Mouse (Mus musculus): ENCODE measurements around the gene Utp11. TPM values are rescaled to one million over a fixed set of nuclear protein-coding genes. Genes with fewer than 3 reads are reported as not detected.
"Not testable (repeated sequence)": the region's sequence is repeated elsewhere in the genome, so short reads cannot be mapped to it uniquely, and the experiment has no call there.

Utp11 gene
- polyA plus RNA-seq, 1 experiment from 2014 or later: 39.8 TPM

DNA sequence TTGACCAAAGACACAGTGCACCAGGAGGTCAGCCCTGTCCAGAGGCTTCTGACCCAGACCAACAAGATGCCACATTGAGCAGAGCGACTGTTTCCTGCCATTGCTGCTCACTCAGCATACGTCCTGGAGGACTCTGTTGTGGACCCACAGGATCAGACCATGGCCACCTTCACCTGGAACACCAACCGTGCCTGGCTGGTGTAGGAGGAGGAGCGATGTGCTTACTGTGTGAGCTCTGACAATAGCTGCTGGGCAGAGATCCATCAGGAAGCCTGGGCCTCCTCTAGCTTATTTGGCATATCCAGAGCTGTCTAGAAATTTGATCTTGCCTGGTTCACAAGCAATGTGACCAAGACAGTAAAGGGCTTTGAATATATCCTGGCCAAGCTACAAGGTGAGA, 25.7 kb upstream of the Utp11 start:
- WGBS: 93% methylated on average over 4 of the region's 4 CpGs
- Histone ChIP-seq H3K36me3 (ENCODE audit: control insufficient read depth, insufficient read depth, low read length) (peaks cover 25% of the 10 kb centered on the region), H3K4me3 (ENCODE audit: low read depth, low read length) (no peak overlapping the region), H3K9me3 (replicated peaks; ENCODE audit: control insufficient read depth, low read length, poor library complexity, severe bottlenecking) (no peaks in the 10 kb centered on the region), H3K27me3 (ENCODE audit: control insufficient read depth, insufficient read depth, low read depth, low read length) (no peaks in the 10 kb centered on the region), H3K9ac (ENCODE audit: low read depth, low read length) (no peak overlapping the region), H3K4me1 (ENCODE audit: control insufficient read depth, insufficient read depth, low read length) (peaks cover 12% of the 10 kb centered on the region), H3K4me2 (ENCODE audit: low read length) (no peak overlapping the region), H3K27ac (ENCODE audit: low read length) (no peak overlapping the region)
- no peak for ATAC-seq

DNA sequence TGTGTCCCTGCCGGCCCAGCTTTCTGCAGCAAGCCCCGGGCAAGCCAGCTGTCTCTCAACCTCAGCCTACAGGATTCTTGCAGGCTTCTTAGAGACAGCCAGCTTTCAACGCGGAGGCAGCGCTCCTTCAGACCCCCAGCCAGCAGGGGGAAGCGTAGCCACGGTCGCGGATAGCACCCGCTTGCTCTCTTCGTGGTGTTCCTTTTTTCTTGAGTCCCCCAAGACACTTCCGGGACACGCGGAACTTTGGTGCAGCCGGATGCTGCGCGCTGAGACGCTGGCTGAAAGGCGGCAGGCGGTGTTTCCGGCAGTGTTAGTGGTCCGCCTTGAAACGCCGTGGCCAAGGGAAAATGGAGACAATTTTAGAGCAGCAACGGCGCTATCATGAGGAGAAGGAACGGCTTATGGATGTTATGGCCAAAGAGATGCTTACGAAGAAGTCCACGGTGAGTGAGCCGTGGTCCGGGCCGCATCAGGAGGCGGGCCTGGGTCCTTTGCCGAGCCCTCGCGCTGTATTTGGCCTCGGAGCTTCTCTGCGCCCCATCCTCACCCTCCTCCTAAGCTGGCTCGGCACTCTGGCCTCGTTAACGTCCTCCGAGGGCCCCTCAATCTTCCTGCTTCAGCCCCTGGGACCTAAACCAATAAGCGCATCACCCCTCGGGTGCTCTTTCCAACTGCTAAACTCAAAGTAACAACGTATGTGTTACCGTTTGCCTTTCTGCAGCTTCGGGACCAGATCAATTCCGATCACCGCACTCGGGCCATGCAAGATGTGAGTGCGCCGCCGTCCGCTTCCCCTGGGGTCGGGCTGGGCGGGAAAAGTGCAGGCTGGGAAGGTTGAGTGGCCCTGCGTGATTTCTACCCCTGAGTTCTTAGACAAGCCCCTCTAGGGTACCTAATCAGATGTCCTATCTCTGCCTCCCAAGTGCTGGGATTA, 21.4 kb upstream of the Utp11 start, which contains the start of gene Sf3a3:
Sf3a3 (plus strand) TSS at position 232 of the 937 bp plus-strand sequence.
- Histone ChIP-seq H3K4me2 (ENCODE audit: low read length) (peak within 1 kb of the TSS; percentile 97), H3K36me3 (ENCODE audit: control insufficient read depth, insufficient read depth, low read length) (peaks cover 18% of the 10 kb centered on the region; the same call in 1 of the 2 replicates), H3K27me3 (ENCODE audit: control insufficient read depth, insufficient read depth, low read depth, low read length) (peaks cover 4% of the 10 kb centered on the region; the same call in 1 of the 2 replicates), H3K4me3 (ENCODE audit: low read depth, low read length) (peak within 1 kb of the TSS; percentile 87), H3K27ac (ENCODE audit: low read length) (peak within 1 kb of the TSS; percentile 62), H3K4me1 (ENCODE audit: control insufficient read depth, insufficient read depth, low read length) (peaks cover 14% of the 10 kb centered on the region), H3K9ac (ENCODE audit: low read depth, low read length) (peak within 1 kb of the TSS; percentile 85), H3K9me3 (replicated peaks; ENCODE audit: control insufficient read depth, low read length, poor library complexity, severe bottlenecking) (no peaks in the 10 kb centered on the region)
- ATAC-seq: peak; percentile 95
- under 1% methylated on average over 57 of the region's 57 CpGs for WGBS

DNA sequence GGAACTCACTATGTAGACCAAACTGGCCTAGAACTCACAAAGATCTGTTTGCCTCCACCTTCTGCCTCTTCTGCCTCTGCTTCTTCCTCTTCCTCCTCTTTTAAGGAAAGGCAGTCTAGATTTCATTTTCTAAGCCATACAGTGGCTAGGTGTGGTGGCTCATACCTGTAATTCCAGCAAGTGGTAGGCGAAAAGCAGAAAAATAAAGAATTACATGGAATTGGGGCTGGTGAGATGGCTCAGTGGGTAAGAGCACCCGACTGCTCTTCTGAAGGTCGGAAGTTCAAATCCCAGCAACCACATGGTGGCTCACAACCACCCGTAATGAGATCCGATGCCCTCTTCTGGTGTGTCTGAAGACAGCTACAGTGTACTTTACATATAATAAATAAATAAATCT, 20.4 kb upstream of the Utp11 start:
- peaks cover 17% of the 10 kb centered on the region for H3K4me1 ChIP-seq (ENCODE audit: control insufficient read depth, insufficient read depth, low read length)
- H3K27me3 ChIP-seq (ENCODE audit: control insufficient read depth, insufficient read depth, low read depth, low read length): peaks cover 12% of the 10 kb centered on the region; the same call in 1 of the 2 replicates
- not testable (repeated sequence) for H3K4me3 ChIP-seq (ENCODE audit: low read depth, low read length); H3K9ac ChIP-seq (ENCODE audit: low read depth, low read length); H3K36me3 ChIP-seq (ENCODE audit: control insufficient read depth, insufficient read depth, low read length); ATAC-seq; H3K4me2 ChIP-seq (ENCODE audit: low read length); H3K9me3 ChIP-seq (replicated peaks; ENCODE audit: control insufficient read depth, low read length, poor library complexity, severe bottlenecking); H3K27ac ChIP-seq (ENCODE audit: low read length)
- 80% methylated on average over 4 of the region's 5 CpGs for WGBS

DNA sequence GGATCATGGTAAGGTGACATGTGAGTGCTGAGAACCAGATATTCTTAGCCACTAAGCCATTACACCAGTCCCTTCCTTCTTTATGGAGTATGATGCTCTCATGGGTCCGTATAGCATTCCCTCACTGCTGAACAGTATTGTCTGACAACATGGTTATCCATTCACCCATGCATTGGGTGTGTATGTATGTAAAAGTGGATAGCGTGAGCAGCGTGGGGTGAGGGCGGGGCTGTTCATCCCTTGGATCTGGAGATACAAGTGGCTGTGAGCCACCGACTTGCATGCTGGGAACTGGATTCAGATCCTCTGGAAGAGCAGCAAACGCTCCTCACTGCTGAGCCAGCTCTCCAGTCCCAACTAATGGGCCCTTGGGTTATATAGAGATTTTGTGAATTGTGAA, 19.2 kb upstream of the Utp11 start:
- 0 out of 2 replicates have a peak, but pooled peaks cover 4% of the 10 kb centered on the region for H3K36me3 ChIP-seq (ENCODE audit: control insufficient read depth, insufficient read depth, low read length)
- H3K27ac ChIP-seq (ENCODE audit: low read length): no peak overlapping the region
- H3K9me3 ChIP-seq (replicated peaks; ENCODE audit: control insufficient read depth, low read length, poor library complexity, severe bottlenecking): no peaks in the 10 kb centered on the region
- H3K4me3 ChIP-seq (ENCODE audit: low read depth, low read length): no peak overlapping the region
- peaks cover 12% of the 10 kb centered on the region; the same call in 1 of the 2 replicates for H3K27me3 ChIP-seq (ENCODE audit: control insufficient read depth, insufficient read depth, low read depth, low read length)
- H3K4me2 ChIP-seq (ENCODE audit: low read length): no peak overlapping the region
- no peak overlapping the region for H3K9ac ChIP-seq (ENCODE audit: low read depth, low read length)
- WGBS: 83% methylated on average over 6 of the region's 6 CpGs
- no peak for ATAC-seq
- peaks cover 20% of the 10 kb centered on the region for H3K4me1 ChIP-seq (ENCODE audit: control insufficient read depth, insufficient read depth, low read length)

DNA sequence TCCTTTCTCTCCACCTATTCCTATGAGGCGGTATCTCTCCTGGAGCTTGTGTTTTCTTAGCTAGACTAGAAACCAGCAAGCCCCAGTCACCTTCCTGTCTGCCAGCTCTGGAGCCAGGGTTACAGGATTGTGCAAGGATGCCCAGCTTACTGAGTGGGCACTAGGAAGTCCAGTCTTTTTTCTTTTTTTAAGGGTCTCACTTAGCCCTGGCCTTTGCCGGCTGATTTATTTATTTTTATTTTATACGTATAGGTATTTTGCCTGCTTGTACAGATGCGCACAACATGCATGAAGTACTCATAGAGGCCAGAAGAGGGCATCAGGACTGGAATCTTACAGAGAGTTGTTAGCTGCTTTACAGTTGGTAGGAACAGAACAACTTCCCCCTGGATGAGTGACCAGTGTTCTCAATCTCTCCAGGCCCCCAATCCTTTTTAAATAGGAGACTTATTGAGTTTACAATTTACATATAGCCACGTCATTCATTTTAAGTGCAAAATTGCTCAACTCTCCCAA, 17.4 kb upstream of the Utp11 start:
- Histone ChIP-seq H3K4me3 (ENCODE audit: low read depth, low read length) (no peak overlapping the region), H3K4me1 (ENCODE audit: control insufficient read depth, insufficient read depth, low read length) (peaks cover 17% of the 10 kb centered on the region), H3K9ac (ENCODE audit: low read depth, low read length) (no peak overlapping the region), H3K9me3 (replicated peaks; ENCODE audit: control insufficient read depth, low read length, poor library complexity, severe bottlenecking) (no peaks in the 10 kb centered on the region), H3K4me2 (ENCODE audit: low read length) (no peak overlapping the region), H3K27ac (ENCODE audit: low read length) (no peak overlapping the region), H3K27me3 (ENCODE audit: control insufficient read depth, insufficient read depth, low read depth, low read length) (peaks cover 12% of the 10 kb centered on the region; the same call in 1 of the 2 replicates), H3K36me3 (ENCODE audit: control insufficient read depth, insufficient read depth, low read length) (no peaks in the 10 kb centered on the region)
- no peak for ATAC-seq
- WGBS: 9% methylated on average over 5 of the region's 5 CpGs

DNA sequence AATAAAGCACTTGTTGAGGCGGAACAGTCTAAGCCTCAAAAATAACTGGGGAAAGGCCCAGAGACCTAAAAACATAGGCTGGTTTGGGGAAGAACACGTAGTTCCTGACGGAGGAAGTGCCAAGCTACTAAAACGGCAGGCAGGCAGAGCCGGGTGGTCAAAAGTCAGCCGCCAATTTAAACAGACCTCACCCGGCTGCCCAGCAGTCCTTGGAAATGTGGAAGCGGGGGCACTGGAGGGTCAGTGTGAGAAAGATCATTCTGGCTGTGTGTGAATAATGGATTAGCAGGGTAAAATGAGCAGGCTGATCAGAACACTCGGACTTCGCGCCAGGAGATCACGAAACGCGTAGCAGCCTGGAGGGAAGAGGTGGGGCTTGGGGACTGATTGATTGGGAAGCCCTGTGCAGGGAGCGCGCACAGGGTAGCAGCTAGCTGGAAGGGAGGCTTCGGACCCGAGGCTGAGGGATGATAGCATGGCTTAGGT, 16.6 kb upstream of the Utp11 start:
- H3K36me3 ChIP-seq (ENCODE audit: control insufficient read depth, insufficient read depth, low read length): no peaks in the 10 kb centered on the region
- H3K27me3 ChIP-seq (ENCODE audit: control insufficient read depth, insufficient read depth, low read depth, low read length): peaks cover 12% of the 10 kb centered on the region; the same call in 1 of the 2 replicates
- no peaks in the 10 kb centered on the region for H3K9me3 ChIP-seq (replicated peaks; ENCODE audit: control insufficient read depth, low read length, poor library complexity, severe bottlenecking)
- H3K27ac ChIP-seq (ENCODE audit: low read length): no peak overlapping the region
- no peak overlapping the region for H3K4me3 ChIP-seq (ENCODE audit: low read depth, low read length)
- peaks cover 10% of the 10 kb centered on the region; the same call in 1 of the 2 replicates for H3K4me1 ChIP-seq (ENCODE audit: control insufficient read depth, insufficient read depth, low read length)
- no peak overlapping the region for H3K9ac ChIP-seq (ENCODE audit: low read depth, low read length)
- 3% methylated on average over 18 of the region's 18 CpGs for WGBS
- H3K4me2 ChIP-seq (ENCODE audit: low read length): peak overlapping the region; percentile 30
- ATAC-seq: no peak

DNA sequence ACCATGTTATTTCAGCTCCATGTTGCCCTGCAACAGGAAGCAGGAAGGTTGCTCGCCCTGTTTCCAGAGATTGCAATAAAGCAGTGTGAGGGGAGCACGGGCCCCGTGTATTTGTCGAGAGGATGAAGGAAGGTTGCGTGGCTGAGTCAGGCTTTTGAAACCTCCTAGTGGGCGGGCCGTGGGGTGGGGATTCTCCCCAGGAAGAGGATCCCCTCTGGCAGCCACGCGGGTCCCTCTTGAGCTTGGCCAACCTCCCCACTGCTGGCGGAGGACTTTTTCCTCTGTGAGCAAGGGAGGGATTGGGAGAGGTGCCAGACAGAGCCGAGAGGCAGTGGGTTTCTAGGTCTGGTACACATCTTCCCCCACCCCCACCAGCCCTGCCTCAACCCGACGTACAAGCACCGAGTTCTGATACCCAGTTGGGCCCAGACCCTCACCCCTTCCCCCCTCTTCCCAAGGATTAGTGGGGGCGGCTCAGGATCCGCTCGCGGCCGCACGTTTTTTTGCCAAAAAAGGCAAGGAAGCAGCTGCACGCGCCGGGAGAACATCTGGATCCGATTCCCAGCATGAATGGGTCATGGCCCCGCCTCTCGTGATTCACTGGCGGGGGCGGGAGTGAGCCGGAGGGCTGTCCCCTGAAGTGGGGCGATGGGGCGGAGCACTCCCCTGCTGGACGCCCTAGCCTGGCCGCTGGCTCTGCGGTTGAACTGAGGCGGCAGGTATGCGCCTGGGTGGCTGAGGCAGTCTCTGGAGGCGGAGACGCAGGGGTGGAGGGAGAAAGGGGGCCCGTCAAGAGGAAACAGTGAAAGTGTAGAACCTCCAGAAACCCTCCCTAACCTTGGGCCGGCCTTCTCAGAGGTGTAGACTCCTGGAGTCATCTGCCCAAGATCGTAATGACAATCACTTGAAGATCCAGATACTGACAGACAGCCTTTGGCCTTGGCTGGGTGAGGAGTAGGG, 15.4 kb upstream of the Utp11 start:
- H3K4me1 ChIP-seq (ENCODE audit: control insufficient read depth, insufficient read depth, low read length): peaks cover 15% of the 10 kb centered on the region; the same call in 1 of the 2 replicates
- peak overlapping the region; percentile 56; the same call in 1 of the 2 replicates for H3K9ac ChIP-seq (ENCODE audit: low read depth, low read length)
- no peaks in the 10 kb centered on the region for H3K36me3 ChIP-seq (ENCODE audit: control insufficient read depth, insufficient read depth, low read length)
- no peaks in the 10 kb centered on the region for H3K9me3 ChIP-seq (replicated peaks; ENCODE audit: control insufficient read depth, low read length, poor library complexity, severe bottlenecking)
- peak overlapping the region; percentile 33 for H3K4me3 ChIP-seq (ENCODE audit: low read depth, low read length)
- peak overlapping the region; percentile 22; the same call in 1 of the 2 replicates for H3K27ac ChIP-seq (ENCODE audit: low read length)
- 3% methylated on average over 41 of the region's 41 CpGs for WGBS
- no peak for ATAC-seq
- peaks cover 12% of the 10 kb centered on the region; the same call in 1 of the 2 replicates for H3K27me3 ChIP-seq (ENCODE audit: control insufficient read depth, insufficient read depth, low read depth, low read length)
- H3K4me2 ChIP-seq (ENCODE audit: low read length): peak overlapping the region; percentile 60

DNA sequence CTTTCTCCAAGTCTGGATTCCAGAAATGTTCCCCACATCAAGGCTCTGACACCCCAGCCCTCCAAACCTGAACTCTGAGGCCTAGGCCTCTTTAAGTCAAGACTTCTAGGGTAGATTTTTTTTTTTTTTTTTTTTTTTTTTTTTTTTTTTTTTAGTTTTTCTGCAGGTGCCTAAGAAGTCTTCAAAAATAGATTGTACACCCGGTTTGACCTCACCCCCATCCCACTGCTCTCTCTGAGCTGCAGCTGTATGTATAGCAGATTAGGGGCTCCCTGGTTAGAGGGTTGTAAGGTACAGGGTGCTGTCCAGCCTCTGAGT, 14.8 kb upstream of the Utp11 start:
- H3K36me3 ChIP-seq (ENCODE audit: control insufficient read depth, insufficient read depth, low read length); H3K4me3 ChIP-seq (ENCODE audit: low read depth, low read length); H3K9ac ChIP-seq (ENCODE audit: low read depth, low read length); H3K9me3 ChIP-seq (replicated peaks; ENCODE audit: control insufficient read depth, low read length, poor library complexity, severe bottlenecking); ATAC-seq; H3K4me2 ChIP-seq (ENCODE audit: low read length): not testable (repeated sequence)
- Histone ChIP-seq H3K4me1 (ENCODE audit: control insufficient read depth, insufficient read depth, low read length) (peaks cover 15% of the 10 kb centered on the region; the same call in 1 of the 2 replicates), H3K27me3 (ENCODE audit: control insufficient read depth, insufficient read depth, low read depth, low read length) (peaks cover 12% of the 10 kb centered on the region; the same call in 1 of the 2 replicates), H3K27ac (ENCODE audit: low read length) (peak overlapping the region; percentile 22; the same call in 1 of the 2 replicates)
- 5% methylated on average over 1 of the region's 1 CpGs for WGBS
